7 mouse cellular contexts compared by ENCODE assay signal in genomic region chr1:64690213-64691013, GRCm38 (mm10). TPM values are rescaled to one million over a fixed set of nuclear protein-coding genes. Genes with fewer than 3 reads are reported as not detected.
DNase-seq lines count a peak whose midpoint lies in the region; ATAC-seq lines count a peak whose summit lies in the region.

Ccnyl1 (plus strand) TSS chr1:64690455.

- peak within 1 kb of the TSS; percentile 84 for H3K4me2 ChIP-seq in embryonic facial prominence, embryonic 12.5 days (replicated peaks)
- peak within 1 kb of the TSS; percentile 76 for H3K4me2 ChIP-seq in limb, embryonic 11.5 days (ENCODE audit: low read depth, severe bottlenecking)
- peak within 1 kb of the TSS; percentile 91 for H3K4me2 ChIP-seq in midbrain, embryonic 14.5 days (ENCODE audit: low read length)

- H3K4me3 ChIP-seq in embryonic facial prominence, embryonic 12.5 days: peak within 1 kb of the TSS; percentile 61
- peak within 1 kb of the TSS; percentile 92 for H3K4me3 ChIP-seq in limb, embryonic 11.5 days (ENCODE audit: low read depth, low read length)
- H3K4me3 ChIP-seq in midbrain, embryonic 14.5 days (replicated peaks; ENCODE audit: low read depth, low read length): peak within 1 kb of the TSS; percentile 91

- no peaks in the 10 kb centered on the region for H3K9me3 ChIP-seq in embryonic facial prominence, embryonic 12.5 days
- no peaks in the 10 kb centered on the region for H3K9me3 ChIP-seq in limb, embryonic 11.5 days (ENCODE audit: control insufficient read depth, low read length)
- no peaks in the 10 kb centered on the region for H3K9me3 ChIP-seq in midbrain, embryonic 14.5 days (ENCODE audit: control insufficient read depth, low read length)

- H3K27ac ChIP-seq in embryonic facial prominence, embryonic 12.5 days: peak within 1 kb of the TSS; percentile 37
- peak within 1 kb of the TSS; percentile 56 for H3K27ac ChIP-seq in limb, embryonic 11.5 days (replicated peaks; ENCODE audit: low read depth, low read length)
- peak within 1 kb of the TSS; percentile 88 for H3K27ac ChIP-seq in midbrain, embryonic 14.5 days (replicated peaks; ENCODE audit: low read depth, low read length)

- H3K36me3 ChIP-seq in embryonic facial prominence, embryonic 12.5 days: no peaks in the 10 kb centered on the region
- H3K36me3 ChIP-seq in limb, embryonic 11.5 days (ENCODE audit: control insufficient read depth, insufficient read depth, low read length): no peaks in the 10 kb centered on the region
- no peaks in the 10 kb centered on the region for H3K36me3 ChIP-seq in midbrain, embryonic 14.5 days (ENCODE audit: control insufficient read depth, insufficient read depth, low read length)

- peak; percentile 99 for ATAC-seq in embryonic facial prominence, embryonic 12.5 days (ENCODE audit: insufficient number of reproducible peaks, insufficient read depth, low FRiP score, low TSS enrichment)
- peak; percentile 99 for ATAC-seq in limb, embryonic 11.5 days (ENCODE audit: insufficient number of reproducible peaks, low FRiP score, low TSS enrichment, low read depth)
- ATAC-seq in midbrain, embryonic 14.5 days (ENCODE audit: low FRiP score, low TSS enrichment): peak; percentile 100

- peak; percentile 98 for DNase-seq in adrenal gland, postnatal 25 days
- peak; percentile 100 for DNase-seq in heart, adult 11 months
- DNase-seq in kidney, adult 18-20 months: peak; percentile 98
- DNase-seq in limb, embryonic 11.5 days (ENCODE audit: low spot score): peak; percentile 97
- peak; percentile 99 for DNase-seq in midbrain, embryonic 14.5 days
- peak; percentile 97 for DNase-seq in spleen, adult 18-20 months

- WGBS in embryonic facial prominence, embryonic 12.5 days: under 1% methylated on average over 67 of the region's 71 CpGs
- WGBS in limb, embryonic 11.5 days: under 1% methylated on average over 67 of the region's 71 CpGs
- under 1% methylated on average over 71 of the region's 71 CpGs for WGBS in midbrain, embryonic 14.5 days

- H3K4me1 ChIP-seq in embryonic facial prominence, embryonic 12.5 days: peaks cover 19% of the 10 kb centered on the region; the same call in 1 of the 2 replicates
- peaks cover 11% of the 10 kb centered on the region; the same call in 1 of the 2 replicates for H3K4me1 ChIP-seq in limb, embryonic 11.5 days (ENCODE audit: control insufficient read depth, insufficient read depth, low read length)
- peaks cover 26% of the 10 kb centered on the region for H3K4me1 ChIP-seq in midbrain, embryonic 14.5 days (ENCODE audit: control insufficient read depth, insufficient read depth, low read length)

- peak within 1 kb of the TSS; percentile 77 for H3K9ac ChIP-seq in embryonic facial prominence, embryonic 12.5 days
- H3K9ac ChIP-seq in limb, embryonic 11.5 days (ENCODE audit: low read length): peak within 1 kb of the TSS; percentile 85
- H3K9ac ChIP-seq in midbrain, embryonic 14.5 days (replicated peaks; ENCODE audit: low read length): peak within 1 kb of the TSS; percentile 79

- no peaks in the 10 kb centered on the region for H3K27me3 ChIP-seq in embryonic facial prominence, embryonic 12.5 days
- H3K27me3 ChIP-seq in limb, embryonic 11.5 days (ENCODE audit: control insufficient read depth, insufficient read depth, low read length): no peaks in the 10 kb centered on the region
- H3K27me3 ChIP-seq in midbrain, embryonic 14.5 days (ENCODE audit: control insufficient read depth, insufficient read depth, low read length): no peaks in the 10 kb centered on the region

RNA-seq across cellular contexts. Expression of gene Ccnyl1, which starts in this region (rescaled TPM):
- 17.9 and 18.6 TPM in 2 replicates for total RNA-seq in adrenal gland, postnatal 25 days (2021)
- 6.6 and 8.2 TPM in 2 replicates for polyA plus RNA-seq in embryonic facial prominence, embryonic 12.5 days (2016; fragmentation: Nextera tagmentation; extraction: Ambion mirVana)
- 9.8 and 10.7 TPM in 2 replicates for polyA plus RNA-seq in limb, embryonic 11.5 days (2014; fragmentation: Nextera tagmentation; extraction: Ambion mirVana)
- polyA plus RNA-seq in midbrain, embryonic 14.5 days (2014; fragmentation: Nextera tagmentation; extraction: Ambion mirVana): 6.1 and 9.4 TPM in 2 replicates

Comparison
In these comparisons a context has a peak if more than half of its experiments do, and no peak if none do; other contexts are left out.
1. Peak in every context shown above with its lines: DNase-seq, ATAC-seq, H3K4me3 ChIP-seq and H3K27ac ChIP-seq.
2. H3K27ac ChIP-seq: peak in every context shown above with its lines; median percentile 88 in midbrain, embryonic 14.5 days; 56 in limb, embryonic 11.5 days; 37 in embryonic facial prominence, embryonic 12.5 days.